Mouse (Mus musculus): Measurements from ENCODE around the gene Vmn1r188. TPM values are rescaled to one million over a fixed set of nuclear protein-coding genes. Genes with fewer than 3 reads are reported as not detected.
"Not testable (repeated sequence)": the region's sequence is repeated elsewhere in the genome, so short reads cannot be mapped to it uniquely, and the experiment has no call there.

Vmn1r188 gene
- not detected in 2 replicates for total RNA-seq (2014; fragmentation: Nextera tagmentation)
- not detected in 2 replicates for total RNA-seq (2017)

GRCm38 (mm10) chr13:22084140-22084539, at the start of gene Vmn1r188:
Gene Vmn1r188 (plus strand): TSS chr13:22084440.
- not testable (repeated sequence) for ATAC-seq (replicated peaks; ENCODE audit: poor library complexity, severe bottlenecking)

- ATAC-seq (replicated peaks; ENCODE audit: poor library complexity, severe bottlenecking), result no peak
Observed at GRCm38 (mm10) chr13:22034443-22035266, 49.6 kb upstream of the Vmn1r188 start.

- peak; percentile 89 for ATAC-seq (replicated peaks; ENCODE audit: poor library complexity, severe bottlenecking)
Observed at GRCm38 (mm10) chr13:22035267-22036148, 48.7 kb upstream of the Vmn1r188 start, which contains the start of the genes Hist1h2ah and Hist1h2bk. Gene Hist1h2ah (minus strand): TSS chr13:22035568. Gene Hist1h2bk (plus strand): TSS chr13:22035870.

GRCm38 (mm10) chr13:22036149-22036956, 47.9 kb upstream of the Vmn1r188 start:
- ATAC-seq (replicated peaks; ENCODE audit: poor library complexity, severe bottlenecking), result peak; percentile 24; the same call in 1 of the 2 replicates

GRCm38 (mm10) chr13:22036986-22037385, 47.3 kb upstream of the Vmn1r188 start:
- no peak for ATAC-seq (replicated peaks; ENCODE audit: poor library complexity, severe bottlenecking)

- no peak for ATAC-seq (replicated peaks; ENCODE audit: poor library complexity, severe bottlenecking)
Observed at GRCm38 (mm10) chr13:22037415-22037814, 46.8 kb upstream of the Vmn1r188 start.

- ATAC-seq (replicated peaks; ENCODE audit: poor library complexity, severe bottlenecking), result no peak
Observed at GRCm38 (mm10) chr13:22039364-22039763, 44.9 kb upstream of the Vmn1r188 start.

- ATAC-seq (replicated peaks; ENCODE audit: poor library complexity, severe bottlenecking), result no peak
Observed at GRCm38 (mm10) chr13:22039951-22040463, 44.2 kb upstream of the Vmn1r188 start.

- 0 out of 2 replicates have a peak, but pooled peaks have one; percentile 7 for ATAC-seq (replicated peaks; ENCODE audit: poor library complexity, severe bottlenecking)
Observed at GRCm38 (mm10) chr13:22040464-22041141, 43.6 kb upstream of the Vmn1r188 start.

GRCm38 (mm10) chr13:22041142-22041536, 43.1 kb upstream of the Vmn1r188 start, which contains the start of gene Hist1h4i:
Gene Hist1h4i (minus strand): TSS chr13:22041362.
- peak; percentile 56 for ATAC-seq (replicated peaks; ENCODE audit: poor library complexity, severe bottlenecking)

GRCm38 (mm10) chr13:22041651-22042567, 42.3 kb upstream of the Vmn1r188 start:
- no peak for ATAC-seq (replicated peaks; ENCODE audit: poor library complexity, severe bottlenecking)

GRCm38 (mm10) chr13:22042568-22043502, 41.4 kb upstream of the Vmn1r188 start, which contains the start of the genes Hist1h2ag and Hist1h2bj:
Gene Hist1h2ag (minus strand): TSS chr13:22042944.
Gene Hist1h2bj (plus strand): TSS chr13:22043214.
- peak; percentile 71 for ATAC-seq (replicated peaks; ENCODE audit: poor library complexity, severe bottlenecking)

- peak; percentile 18; the same call in 1 of the 2 replicates for ATAC-seq (replicated peaks; ENCODE audit: poor library complexity, severe bottlenecking)
Observed at GRCm38 (mm10) chr13:22043503-22044431, 40.5 kb upstream of the Vmn1r188 start.

- no peak for ATAC-seq (replicated peaks; ENCODE audit: poor library complexity, severe bottlenecking)
Observed at GRCm38 (mm10) chr13:22044432-22045155, 39.6 kb upstream of the Vmn1r188 start.

- no peak for ATAC-seq (replicated peaks; ENCODE audit: poor library complexity, severe bottlenecking)
Observed at GRCm38 (mm10) chr13:22045311-22045710, 38.9 kb upstream of the Vmn1r188 start.

Measured in granulocyte monocyte progenitor cell, adult 5-6 weeks (primary cell).